Comparison of ENCODE assay signal across 8 mouse cellular contexts in the genomic region with DNA sequence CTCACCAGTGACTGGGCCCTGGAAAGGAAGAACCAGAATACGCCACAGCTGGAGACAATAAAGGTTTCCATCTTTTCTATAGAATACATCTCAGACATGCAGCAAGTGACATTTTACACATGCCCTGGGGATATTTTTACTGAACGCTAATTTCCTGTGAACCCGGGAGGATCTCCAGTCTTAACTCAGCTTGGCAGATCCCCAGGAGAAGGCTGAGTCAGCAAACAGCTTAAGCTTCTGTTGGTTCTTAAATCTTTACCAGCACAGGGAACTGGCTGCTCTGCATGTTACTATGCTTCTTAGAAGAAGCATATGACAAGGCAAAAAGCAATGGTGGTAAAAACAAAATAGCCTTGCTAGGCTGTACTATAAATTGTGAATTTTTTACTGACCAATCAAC. TPM values are rescaled to one million over a fixed set of nuclear protein-coding genes. Genes with fewer than 3 reads are reported as not detected.
DNase-seq lines count a peak whose midpoint lies in the region; ATAC-seq lines count a peak whose summit lies in the region.

No protein-coding gene starts in this region.

- 44% methylated on average over 3 of the region's 3 CpGs for WGBS in limb, embryonic 11.5 days
- WGBS in limb, embryonic 10.5 days: 50% methylated on average over 3 of the region's 3 CpGs

- ATAC-seq in cerebellum, adult (ENCODE audit: insufficient number of reproducible peaks, low FRiP score, low TSS enrichment): 0 out of 2 replicates have a peak, but pooled peaks have one; percentile 61
- ATAC-seq in limb, embryonic 11.5 days (ENCODE audit: insufficient number of reproducible peaks, low FRiP score, low TSS enrichment, low read depth): peak; percentile 65; the same call in 1 of the 2 replicates

- H3K27me3 ChIP-seq in limb, embryonic 11.5 days (ENCODE audit: control insufficient read depth, insufficient read depth, low read length): no peaks in the 10 kb centered on the region
- no peaks in the 10 kb centered on the region for H3K27me3 ChIP-seq in limb, embryonic 10.5 days (ENCODE audit: low read depth, poor library complexity, severe bottlenecking)

- no peaks in the 10 kb centered on the region for H3K4me1 ChIP-seq in limb, embryonic 11.5 days (ENCODE audit: control insufficient read depth, insufficient read depth, low read length)
- H3K4me1 ChIP-seq in limb, embryonic 10.5 days: no peaks in the 10 kb centered on the region

- H3K4me3 ChIP-seq in limb, embryonic 11.5 days (ENCODE audit: low read depth, low read length): no peak overlapping the region
- H3K4me3 ChIP-seq in limb, embryonic 10.5 days: no peak overlapping the region

- H3K36me3 ChIP-seq in limb, embryonic 11.5 days (ENCODE audit: control insufficient read depth, insufficient read depth, low read length): no peaks in the 10 kb centered on the region
- H3K36me3 ChIP-seq in limb, embryonic 10.5 days: no peaks in the 10 kb centered on the region

- no peak overlapping the region for H3K9ac ChIP-seq in limb, embryonic 11.5 days (ENCODE audit: low read length)

- no peaks in the 10 kb centered on the region for H3K9me3 ChIP-seq in limb, embryonic 11.5 days (ENCODE audit: control insufficient read depth, low read length)
- no peaks in the 10 kb centered on the region for H3K9me3 ChIP-seq in limb, embryonic 10.5 days (replicated peaks)

- H3K4me2 ChIP-seq in limb, embryonic 11.5 days (ENCODE audit: low read depth, severe bottlenecking): no peak overlapping the region

- no peak overlapping the region for H3K27ac ChIP-seq in limb, embryonic 11.5 days (replicated peaks; ENCODE audit: low read depth, low read length)
- H3K27ac ChIP-seq in limb, embryonic 10.5 days: no peak overlapping the region

- DNase-seq in cerebellum, postnatal 4 days (ENCODE audit: low spot score in 2 of 2): no peak
- no peak for DNase-seq in limb, embryonic 11.5 days (ENCODE audit: low spot score)
- DNase-seq in limb, embryonic 10.5 days (ENCODE audit: low spot score): no peak
- DNase-seq in fat pad, adult 2 months (ENCODE audit: extremely low read depth, low read depth, low spot score): peak; percentile 16
- peak; percentile 14 for DNase-seq in right cerebral cortex, postnatal 25 days
- no peak for DNase-seq in urinary bladder, adult 2 months (ENCODE audit: low spot score)
- DNase-seq in lung, postnatal 4 days: no peak

RNA-seq across cellular contexts. Expression of a gene that starts 59.7 kb away (rescaled TPM):
- polyA plus RNA-seq in limb, embryonic 11.5 days (2014; fragmentation: Nextera tagmentation; extraction: Ambion mirVana): 16.5 and 16.6 TPM in 2 replicates
- 11.2 and 14.8 TPM in 2 replicates for polyA plus RNA-seq in limb, embryonic 10.5 days (2016; fragmentation: Nextera tagmentation; extraction: Ambion mirVana)
- 2.6 and 3.1 TPM in 2 replicates for polyA plus RNA-seq in urinary bladder, adult 2 months (2012; rRNA removed)

Comparison
In these comparisons a context has a peak if more than half of its experiments do, and no peak if none do; other contexts are left out.
1. DNase-seq: peak in fat pad, adult 2 months (single experiment) and right cerebral cortex, postnatal 25 days (single experiment); none in cerebellum, postnatal 4 days (0 of 2), limb, embryonic 11.5 days (single experiment), limb, embryonic 10.5 days (single experiment), urinary bladder, adult 2 months (single experiment) and lung, postnatal 4 days (0 of 2).